Mouse (Mus musculus) adrenal gland, postnatal 36 days (tissue): Measurements from ENCODE around the gene Map3k3. TPM values are rescaled to one million over a fixed set of nuclear protein-coding genes. Genes with fewer than 3 reads are reported as not detected.
"Not testable (repeated sequence)": the region's sequence is repeated elsewhere in the genome, so short reads cannot be mapped to it uniquely, and the experiment has no call there.

Experiments
- DNase-seq, 2 experiments: peaks; one replicate each; pipeline ENCODE4 v3.0.0; 2021; ENCODE audit warnings: mixed read lengths in 1 of 2
- total RNA-seq, 2 experiments: library from RNA; stranded (reverse); gene quantifications; 2 replicates each; pipeline ENCODE4 v1.2.3; 2021

The Map3k3 gene
- total RNA-seq, 2 experiments from 2014 or later = 40.5 to 40.8 TPM

- DNase-seq = peak; percentile 98 to 99
These were observed 109.2 kb downstream of the Map3k3 start for GRCm38 (mm10) chr11:106193371-106194154.

GRCm38 (mm10) chr11:106194155-106194541, 109.7 kb downstream of the Map3k3 start:
- no peak for DNase-seq

GRCm38 (mm10) chr11:106194891-106195290, 110.5 kb downstream of the Map3k3 start:
- DNase-seq = no peak

GRCm38 (mm10) chr11:106195341-106195740, 110.9 kb downstream of the Map3k3 start:
- no peak for DNase-seq

GRCm38 (mm10) chr11:106198277-106198676, 113.9 kb downstream of the Map3k3 start:
- no peak for DNase-seq

GRCm38 (mm10) chr11:106199997-106200396, 115.6 kb downstream of the Map3k3 start:
- not testable (repeated sequence) for DNase-seq

GRCm38 (mm10) chr11:106200756-106201155, 116.3 kb downstream of the Map3k3 start:
- DNase-seq = no peak

- no peak for DNase-seq
These were observed 117.1 kb downstream of the Map3k3 start for GRCm38 (mm10) chr11:106201337-106202122.

GRCm38 (mm10) chr11:106202123-106202465, 117.7 kb downstream of the Map3k3 start, which contains the start of gene Strada:
TSS of gene Strada (minus strand) at chr11:106202168.
- DNase-seq = no peak

Other genes with a start within 250 kb of the Map3k3 start
- 100 to 1,000 TPM; 134 to 165 TPM for gene Cyb561, start 131.3 kb upstream of the Map3k3 start, total RNA-seq
- 10 to 100 TPM in 1 of 2 experiments, 1 to 10 TPM in 1; 8.0 to 15.5 TPM for gene Ace, start 116.7 kb upstream of the Map3k3 start, total RNA-seq
- not detected for gene Ace3, start 89.9 kb upstream of the Map3k3 start, total RNA-seq
- gene Kcnh6, start 76.5 kb upstream of the Map3k3 start, total RNA-seq = under 1 TPM in 1 of 2 experiments, not detected in 1; 0.13 TPM
- gene Dcaf7, start 47.7 kb upstream of the Map3k3 start, total RNA-seq = 10 to 100 TPM; 53.7 to 58.7 TPM
- 10 to 100 TPM; 27.2 to 36.0 TPM for gene Taco1, start 18.6 kb upstream of the Map3k3 start, total RNA-seq
- gene Gm10840, start 76.2 kb downstream of the Map3k3 start, total RNA-seq = not detected
- 10 to 100 TPM; 11.8 to 15.0 TPM for gene Limd2, start 76.2 kb downstream of the Map3k3 start, total RNA-seq
- gene Strada, start 117.6 kb downstream of the Map3k3 start, total RNA-seq = 10 to 100 TPM; 13.1 to 15.4 TPM
- 100 to 1,000 TPM; 113 to 115 TPM for gene Ccdc47, start 131.7 kb downstream of the Map3k3 start, total RNA-seq
- 10 to 100 TPM; 52.4 to 54.8 TPM for gene Ddx42, start 132.3 kb downstream of the Map3k3 start, total RNA-seq
- gene Ftsj3, start 171.5 kb downstream of the Map3k3 start, total RNA-seq = 10 to 100 TPM; 55.2 to 66.2 TPM
- 100 to 1,000 TPM; 154 to 172 TPM for gene Psmc5, start 171.5 kb downstream of the Map3k3 start, total RNA-seq
- gene Smarcd2, start 188.4 kb downstream of the Map3k3 start, total RNA-seq = 10 to 100 TPM; 68.1 to 86.5 TPM
- gene Tcam1, start 192.1 kb downstream of the Map3k3 start, total RNA-seq = under 1 TPM; 0.23 to 0.36 TPM
- gene Gh, start 217.3 kb downstream of the Map3k3 start, total RNA-seq = not detected
- gene Cd79b, start 230.1 kb downstream of the Map3k3 start, total RNA-seq = 1 to 10 TPM in 1 of 2 experiments, under 1 TPM in 1; 0.33 to 1.2 TPM